Mouse (Mus musculus) heart, adult 8-10 months (tissue): ENCODE data around the gene Mok. TPM values are rescaled to one million over a fixed set of nuclear protein-coding genes. Genes with fewer than 3 reads are reported as not detected.

Experiments
- DNase-seq: peaks from one replicate; pipeline ENCODE4 v3.0.0; 2022; ENCODE audit warnings: low spot score
- total RNA-seq, 4 experiments: library from RNA; stranded (reverse); gene quantifications; 2 replicates each; pipeline ENCODE4 v1.2.4; 2022

The Mok gene
- total RNA-seq, 4 experiments from 2014 or later, result 0.50 to 0.80 (median 0.70) TPM

GRCm38 (mm10) chr12:110808848-110809247 lies 31.9 kb downstream of the Mok start:
- DNase-seq, result no peak

- no peak for DNase-seq
Observed at GRCm38 (mm10) chr12:110808430-110808829, 32.3 kb downstream of the Mok start.

- no peak for DNase-seq
Observed at GRCm38 (mm10) chr12:110806301-110806970, 34.3 kb downstream of the Mok start.

- no peak for DNase-seq
Observed at GRCm38 (mm10) chr12:110804261-110804660, 36.5 kb downstream of the Mok start.

- no peak for DNase-seq
Observed at GRCm38 (mm10) chr12:110802674-110803297, 38.0 kb downstream of the Mok start.

- no peak for DNase-seq
Observed at GRCm38 (mm10) chr12:110801876-110802464, 38.8 kb downstream of the Mok start.

GRCm38 (mm10) chr12:110799226-110799625 lies 41.5 kb downstream of the Mok start:
- DNase-seq, result no peak

GRCm38 (mm10) chr12:110797842-110798431 lies 42.8 kb downstream of the Mok start:
- DNase-seq, result peak; percentile 34

GRCm38 (mm10) chr12:110797202-110797601 lies 43.5 kb downstream of the Mok start:
- no peak for DNase-seq

- DNase-seq, result no peak
Observed at GRCm38 (mm10) chr12:110796748-110797147, 44.0 kb downstream of the Mok start.

- DNase-seq, result no peak
Observed at GRCm38 (mm10) chr12:110795035-110795434, 45.7 kb downstream of the Mok start.

- DNase-seq, result no peak
Observed at GRCm38 (mm10) chr12:110791026-110791425, 49.7 kb downstream of the Mok start.

- DNase-seq, result no peak
Observed at GRCm38 (mm10) chr12:110790580-110790979, 50.2 kb downstream of the Mok start.

GRCm38 (mm10) chr12:110786243-110786642 lies 54.5 kb downstream of the Mok start:
- peak; percentile 36 for DNase-seq

- DNase-seq, result no peak
Observed at GRCm38 (mm10) chr12:110784211-110784610, 56.5 kb downstream of the Mok start.

- no peak for DNase-seq
Observed at GRCm38 (mm10) chr12:110782278-110782677, 58.5 kb downstream of the Mok start.

- DNase-seq, result no peak
Observed at GRCm38 (mm10) chr12:110781181-110781580, 59.6 kb downstream of the Mok start.

GRCm38 (mm10) chr12:110779296-110779695 lies 61.4 kb downstream of the Mok start:
- no peak for DNase-seq

- no peak for DNase-seq
Observed at GRCm38 (mm10) chr12:110777853-110778252, 62.9 kb downstream of the Mok start.

GRCm38 (mm10) chr12:110775628-110776426 lies 64.9 kb downstream of the Mok start:
- DNase-seq, result peak; percentile 30

- DNase-seq, result no peak
Observed at GRCm38 (mm10) chr12:110771961-110772360, 68.8 kb downstream of the Mok start.
